Comparison of ENCODE assay signal across 41 mouse cellular contexts in the genomic region with DNA sequence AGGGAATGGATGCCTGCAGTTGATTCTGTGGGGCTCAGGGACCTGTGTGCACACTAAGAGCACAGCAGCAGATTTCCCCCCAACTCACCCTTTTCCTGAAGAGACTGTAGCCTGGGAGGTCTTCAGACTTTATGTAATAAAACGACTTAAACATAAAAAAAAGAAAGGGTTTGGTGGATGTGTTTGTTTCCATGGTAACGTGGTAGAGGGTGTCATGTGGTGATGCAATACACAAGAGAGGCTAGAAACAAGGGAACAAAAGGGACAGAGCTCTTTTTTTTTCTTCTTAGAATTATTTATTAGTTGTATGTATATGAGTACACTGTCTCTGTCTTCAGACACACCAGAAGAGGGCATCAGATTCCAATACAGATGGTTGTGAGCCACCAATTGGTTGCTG. TPM values are rescaled to one million over a fixed set of nuclear protein-coding genes. Genes with fewer than 3 reads are reported as not detected.
DNase-seq lines count a peak whose midpoint lies in the region; ATAC-seq lines count a peak whose summit lies in the region.
"Had no signal": no experiment of that assay in that cellular context is flagged by ENCODE, and none has a peak within 500 bp of the region (broad histone marks: within the 10 kb centered on the region; RNA-seq: fewer than 3 reads in every experiment).

No protein-coding gene starts in this region.

- DNase-seq in forebrain, embryonic 14.5 days (ENCODE audit: low spot score), result peak; percentile 37
- DNase-seq in forebrain, embryonic 11.5 days (ENCODE audit: low spot score), result no peak
- DNase-seq in midbrain, embryonic 11.5 days (ENCODE audit: low spot score, missing footprints), result peak; percentile 61
- DNase-seq in midbrain, embryonic 10.5 days (ENCODE audit: low spot score), result no peak
- no peak for DNase-seq in cerebellum, postnatal 14 days
- no peak for DNase-seq in ovary, postnatal 14 days (ENCODE audit: low spot score)
- no peak for DNase-seq in layer of hippocampus, adult 11-12 months (ENCODE audit: low spot score)
- DNase-seq: adrenal gland, postnatal 10 days; cerebellum, adult 2 months; cerebellum, postnatal 36 days; embryo, embryonic 11 days; gastrocnemius, postnatal 25 days; heart, adult 18-20 months; kidney, adult 9 months; kidney, postnatal 10 days; liver, postnatal 0 days; lung, postnatal 4 days; right cerebral cortex, adult 18-20 months; right cerebral cortex, postnatal 4 days; thymus, adult 2 months; thymus, postnatal 36 days had no signal

- H3K27me3 ChIP-seq in forebrain, embryonic 14.5 days (replicated peaks; ENCODE audit: control insufficient read depth, insufficient read depth, low read length), result no peaks in the 10 kb centered on the region
- H3K27me3 ChIP-seq in forebrain, embryonic 11.5 days (ENCODE audit: control insufficient read depth, insufficient read depth, low read length), result no peaks in the 10 kb centered on the region
- no peaks in the 10 kb centered on the region for H3K27me3 ChIP-seq in midbrain, embryonic 11.5 days (ENCODE audit: control insufficient read depth, insufficient read depth, low read length)
- no peaks in the 10 kb centered on the region for H3K27me3 ChIP-seq in midbrain, embryonic 10.5 days (ENCODE audit: low read depth, poor library complexity, severe bottlenecking)
- H3K27me3 ChIP-seq: CH12.LX; embryonic facial prominence, embryonic 12.5 days; heart, embryonic 12.5 days; limb, embryonic 13.5 days; liver, embryonic 12.5 days; neural tube, embryonic 15.5 days had no signal

- peaks cover 2% of the 10 kb centered on the region; the same call in 1 of the 2 replicates for H3K4me1 ChIP-seq in forebrain, embryonic 14.5 days (ENCODE audit: control insufficient read depth, insufficient read depth, low read length)
- H3K4me1 ChIP-seq in forebrain, embryonic 11.5 days (replicated peaks; ENCODE audit: control insufficient read depth, insufficient read depth, low read length), result no peaks in the 10 kb centered on the region
- H3K4me1 ChIP-seq in midbrain, embryonic 11.5 days (ENCODE audit: control insufficient read depth, insufficient read depth, low read length), result peaks cover 5% of the 10 kb centered on the region; the same call in 1 of the 2 replicates
- H3K4me1 ChIP-seq in midbrain, embryonic 10.5 days, result peaks cover 4% of the 10 kb centered on the region; the same call in 1 of the 2 replicates
- H3K4me1 ChIP-seq: embryonic facial prominence, embryonic 12.5 days; heart, embryonic 12.5 days; limb, embryonic 13.5 days; liver, embryonic 12.5 days; neural tube, embryonic 15.5 days had no signal

- no peak for ATAC-seq in forebrain, embryonic 14.5 days
- ATAC-seq in forebrain, embryonic 11.5 days (replicated peaks; ENCODE audit: low FRiP score), result no peak
- no peak for ATAC-seq in midbrain, embryonic 11.5 days (ENCODE audit: low FRiP score)
- ATAC-seq in megakaryocyte progenitor cell, adult 5-6 weeks (replicated peaks; ENCODE audit: poor library complexity), result peak; percentile 44; the same call in 1 of the 2 replicates
- ATAC-seq: intestine, postnatal 0 days; liver, embryonic 12.5 days; liver, postnatal 0 days had no signal

- no peak overlapping the region for H3K9ac ChIP-seq in forebrain, embryonic 14.5 days (ENCODE audit: low read length)
- no peak overlapping the region for H3K9ac ChIP-seq in forebrain, embryonic 11.5 days (ENCODE audit: low read length)
- H3K9ac ChIP-seq in midbrain, embryonic 11.5 days (ENCODE audit: low read length), result no peak overlapping the region
- H3K9ac ChIP-seq: embryonic facial prominence, embryonic 12.5 days; heart, embryonic 12.5 days; hindbrain, embryonic 14.5 days; limb, embryonic 13.5 days; liver, embryonic 12.5 days; liver, postnatal 0 days; neural tube, embryonic 15.5 days had no signal

- H3K36me3 ChIP-seq in forebrain, embryonic 14.5 days (ENCODE audit: control insufficient read depth, insufficient read depth, low read length), result no peaks in the 10 kb centered on the region
- H3K36me3 ChIP-seq in forebrain, embryonic 11.5 days (ENCODE audit: control insufficient read depth, insufficient read depth, low read length), result no peaks in the 10 kb centered on the region
- H3K36me3 ChIP-seq in midbrain, embryonic 11.5 days (ENCODE audit: control insufficient read depth, insufficient read depth, low read length), result no peaks in the 10 kb centered on the region
- no peaks in the 10 kb centered on the region for H3K36me3 ChIP-seq in midbrain, embryonic 10.5 days
- H3K36me3 ChIP-seq: embryonic facial prominence, embryonic 12.5 days; heart, embryonic 12.5 days; limb, embryonic 13.5 days; liver, embryonic 12.5 days; neural tube, embryonic 15.5 days had no signal

- no peak overlapping the region for H3K4me3 ChIP-seq in forebrain, embryonic 14.5 days (ENCODE audit: low read depth, low read length)
- H3K4me3 ChIP-seq in forebrain, embryonic 11.5 days (ENCODE audit: low read depth, low read length), result no peak overlapping the region
- no peak overlapping the region for H3K4me3 ChIP-seq in midbrain, embryonic 11.5 days (ENCODE audit: low read depth, low read length)
- no peak overlapping the region for H3K4me3 ChIP-seq in midbrain, embryonic 10.5 days
- H3K4me3 ChIP-seq: embryonic facial prominence, embryonic 12.5 days; heart, embryonic 12.5 days; limb, embryonic 13.5 days; liver, embryonic 12.5 days; neural tube, embryonic 15.5 days had no signal

- H3K9me3 ChIP-seq in forebrain, embryonic 14.5 days (replicated peaks; ENCODE audit: control insufficient read depth, low read length), result no peaks in the 10 kb centered on the region
- no peaks in the 10 kb centered on the region for H3K9me3 ChIP-seq in forebrain, embryonic 11.5 days (ENCODE audit: control insufficient read depth, low read length)
- H3K9me3 ChIP-seq in midbrain, embryonic 11.5 days (ENCODE audit: control insufficient read depth, low read length), result no peaks in the 10 kb centered on the region
- no peaks in the 10 kb centered on the region for H3K9me3 ChIP-seq in midbrain, embryonic 10.5 days (replicated peaks)
- H3K9me3 ChIP-seq: embryonic facial prominence, embryonic 12.5 days; heart, embryonic 12.5 days; limb, embryonic 13.5 days; liver, embryonic 12.5 days; neural tube, embryonic 15.5 days had no signal

- 56% methylated on average over 2 of the region's 2 CpGs for WGBS in forebrain, embryonic 14.5 days
- 72% methylated on average over 2 of the region's 2 CpGs for WGBS in forebrain, embryonic 11.5 days
- 79% methylated on average over 2 of the region's 2 CpGs for WGBS in midbrain, embryonic 11.5 days
- 70% methylated on average over 2 of the region's 2 CpGs for WGBS in midbrain, embryonic 10.5 days

- H3K4me2 ChIP-seq in forebrain, embryonic 14.5 days (ENCODE audit: low read length), result no peak overlapping the region
- no peak overlapping the region for H3K4me2 ChIP-seq in forebrain, embryonic 11.5 days (ENCODE audit: low read depth, low read length, severe bottlenecking)
- no peak overlapping the region for H3K4me2 ChIP-seq in midbrain, embryonic 11.5 days
- H3K4me2 ChIP-seq: embryonic facial prominence, embryonic 12.5 days; heart, embryonic 12.5 days; hindbrain, embryonic 14.5 days; limb, embryonic 13.5 days; liver, embryonic 12.5 days; neural tube, embryonic 15.5 days had no signal

- H3K27ac ChIP-seq in forebrain, embryonic 14.5 days (ENCODE audit: low read depth, low read length), result no peak overlapping the region
- no peak overlapping the region for H3K27ac ChIP-seq in forebrain, embryonic 11.5 days (ENCODE audit: low read depth, low read length)
- no peak overlapping the region for H3K27ac ChIP-seq in midbrain, embryonic 11.5 days (ENCODE audit: low read depth, low read length)
- no peak overlapping the region for H3K27ac ChIP-seq in midbrain, embryonic 10.5 days (replicated peaks)
- H3K27ac ChIP-seq: embryonic facial prominence, embryonic 12.5 days; hindbrain, embryonic 14.5 days; limb, embryonic 13.5 days; liver, embryonic 12.5 days; neural tube, embryonic 15.5 days had no signal

RNA-seq across cellular contexts. Expression of gene Crp, which starts 32.4 kb away (rescaled TPM):
- polyA plus RNA-seq in forebrain, embryonic 14.5 days (2014; fragmentation: Nextera tagmentation; extraction: Ambion mirVana), result 0.10 and 0.12 TPM in 2 replicates
- polyA plus RNA-seq in forebrain, embryonic 11.5 days (2014; fragmentation: Nextera tagmentation; extraction: Ambion mirVana), result not detected in 2 replicates
- not detected in 2 replicates for polyA plus RNA-seq in midbrain, embryonic 11.5 days (2014; fragmentation: Nextera tagmentation; extraction: Ambion mirVana)
- not detected in 2 replicates for polyA plus RNA-seq in midbrain, embryonic 10.5 days (2016; fragmentation: Nextera tagmentation; extraction: Ambion mirVana)
- not detected in 2 replicates for total RNA-seq in megakaryocyte progenitor cell, adult 5-6 weeks (2015)
- not detected in 2 replicates for total RNA-seq in megakaryocyte progenitor cell, adult 5-6 weeks (2017)
- total RNA-seq: CH12.LX; ES-E14; gastrocnemius, adult 18-20 months; gastrocnemius, postnatal 25 days; hematopoietic stem cell, adult 5-6 weeks; layer of hippocampus, postnatal 10 days; left cerebral cortex, adult 18-20 months; left cerebral cortex, postnatal 14 days; megakaryocyte-erythroid progenitor cell, adult 5-6 weeks had no signal
- polyA plus RNA-seq: C2C12; cerebellum, adult 2 months; embryonic facial prominence, embryonic 12.5 days; frontal cortex, adult 2 months; heart, postnatal 0 days; large intestine, adult 2 months; limb, embryonic 13.5 days had no signal

RNA-seq across cellular contexts. Expression of gene Dusp23, which starts 32.7 kb away (rescaled TPM):
- polyA plus RNA-seq in forebrain, embryonic 14.5 days (2014; fragmentation: Nextera tagmentation; extraction: Ambion mirVana), result 6.2 and 7.1 TPM in 2 replicates
- 7.7 and 8.4 TPM in 2 replicates for polyA plus RNA-seq in forebrain, embryonic 11.5 days (2014; fragmentation: Nextera tagmentation; extraction: Ambion mirVana)
- polyA plus RNA-seq in midbrain, embryonic 11.5 days (2014; fragmentation: Nextera tagmentation; extraction: Ambion mirVana), result 6.5 and 7.4 TPM in 2 replicates
- 9.1 and 9.5 TPM in 2 replicates for polyA plus RNA-seq in midbrain, embryonic 10.5 days (2016; fragmentation: Nextera tagmentation; extraction: Ambion mirVana)
- total RNA-seq in megakaryocyte progenitor cell, adult 5-6 weeks (2015), result 18.0 and 21.6 TPM in 2 replicates
- total RNA-seq in megakaryocyte progenitor cell, adult 5-6 weeks (2017), result 2.5 and 3.5 TPM in 2 replicates

Comparison
In these comparisons a context has a peak if more than half of its experiments do, and no peak if none do; other contexts are left out.
1. DNase-seq: peak in forebrain, embryonic 14.5 days (single experiment) and midbrain, embryonic 11.5 days (single experiment); none in forebrain, embryonic 11.5 days (single experiment), midbrain, embryonic 10.5 days (single experiment), cerebellum, postnatal 14 days (0 of 2), ovary, postnatal 14 days (single experiment) and layer of hippocampus, adult 11-12 months (single experiment).